In the genomic region with DNA sequence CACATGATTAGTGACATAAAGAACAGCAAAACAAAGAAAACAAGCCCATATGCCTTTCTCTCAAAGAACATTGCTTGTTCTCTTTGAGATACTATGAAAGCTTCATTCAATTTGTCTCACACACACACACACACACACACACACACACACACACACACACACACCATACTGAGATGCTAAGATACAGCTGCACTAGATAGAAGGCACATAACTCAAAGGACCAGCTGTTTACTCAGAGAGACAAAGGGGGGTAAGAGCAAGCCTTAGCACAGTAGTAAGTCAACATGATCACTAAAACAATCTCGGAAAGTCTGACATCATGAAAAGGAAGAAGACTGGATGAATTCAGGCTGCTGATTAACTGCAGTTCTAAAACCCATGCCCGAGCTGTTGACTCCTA, we compare ENCODE assay signal across 29 mouse cellular contexts.
"Had no signal": no experiment of that assay in that cellular context is flagged by ENCODE, and none has a peak within 500 bp of the region (broad histone marks: within the 10 kb centered on the region; RNA-seq: fewer than 3 reads in every experiment).

No protein-coding gene starts in this region.

- DNase-seq: left cerebral cortex, postnatal 4 days; liver; liver, embryonic 13.5 days; liver, postnatal 0 days; lung, adult 18-20 months; lung, adult 2 months; lung, embryonic 14.5 days; lung, postnatal 10 days; lung, postnatal 14 days; lung, postnatal 36 days; lung, postnatal 4 days; midbrain, embryonic 14.5 days had no signal

- H3K36me3 ChIP-seq: limb, embryonic 10.5 days; limb, embryonic 12.5 days; limb, embryonic 13.5 days; limb, embryonic 15.5 days; liver, embryonic 12.5 days; liver, embryonic 13.5 days; liver, embryonic 15.5 days; lung, embryonic 15.5 days; midbrain, embryonic 10.5 days; midbrain, embryonic 12.5 days; midbrain, embryonic 13.5 days; midbrain, embryonic 15.5 days had no signal

- H3K4me2 ChIP-seq: limb, embryonic 12.5 days; limb, embryonic 13.5 days; limb, embryonic 15.5 days; liver, embryonic 11.5 days; liver, embryonic 12.5 days; liver, embryonic 13.5 days; liver, embryonic 15.5 days; lung, embryonic 14.5 days; lung, embryonic 15.5 days; midbrain, embryonic 11.5 days; midbrain, embryonic 12.5 days; midbrain, embryonic 13.5 days; midbrain, embryonic 15.5 days had no signal

- H3K27me3 ChIP-seq: limb, embryonic 12.5 days; limb, embryonic 13.5 days; limb, embryonic 15.5 days; liver, embryonic 12.5 days; liver, embryonic 13.5 days; liver, embryonic 15.5 days; lung, embryonic 15.5 days; megakaryocyte, embryonic 14.5 days; midbrain, embryonic 12.5 days; midbrain, embryonic 13.5 days; midbrain, embryonic 15.5 days had no signal

- ATAC-seq: liver, embryonic 12.5 days; liver, postnatal 0 days; lung, postnatal 0 days; midbrain, embryonic 13.5 days; midbrain, embryonic 15.5 days; midbrain, embryonic 16.5 days had no signal

- H3K4me3 ChIP-seq: left cerebral cortex, adult 2 months; limb, embryonic 10.5 days; limb, embryonic 12.5 days; limb, embryonic 13.5 days; limb, embryonic 15.5 days; liver, embryonic 12.5 days; liver, embryonic 13.5 days; liver, embryonic 15.5 days; lung, embryonic 15.5 days; megakaryocyte, embryonic 14.5 days; midbrain, embryonic 10.5 days; midbrain, embryonic 12.5 days; midbrain, embryonic 13.5 days; midbrain, embryonic 15.5 days had no signal
